Mouse (Mus musculus): ENCODE measurements around the gene Rin1. TPM values are rescaled to one million over a fixed set of nuclear protein-coding genes. Genes with fewer than 3 reads are reported as not detected.
A peak's percentile ranks its signal among the peaks of the same experiment; 100 is the strongest.

Rin1 gene
- polyA plus RNA-seq, 1 experiment: 2.8 TPM

- Histone ChIP-seq H3K4me1 (ENCODE audit: control insufficient read depth, insufficient read depth, low read length) (peaks cover 10% of the 10 kb centered on the region), H3K27ac (ENCODE audit: insufficient read depth, low read length) (no peak overlapping the region), H3K4me3 (replicated peaks; ENCODE audit: insufficient read depth, low read depth, low read length) (no peak overlapping the region), H3K27me3 (ENCODE audit: control insufficient read depth, insufficient read depth, low read length) (no peaks in the 10 kb centered on the region)
- 50% methylated on average over 15 of the region's 15 CpGs for WGBS
- DNase-seq: no peak
- TF ChIP-seq CTCF (IDR thresholded peaks at IDR 0.05; ENCODE audit: borderline replicate concordance, insufficient read depth, low read depth, low read length): no peak
- TF ChIP-seq POLR2A (IDR thresholded peaks at IDR 0.05; ENCODE audit: borderline replicate concordance, insufficient read depth, low read length): no peak
Measured at GRCm38 (mm10) chr19:5067040-5067799, 16.9 kb downstream of the Rin1 start.

GRCm38 (mm10) chr19:5067867-5068569 is 17.7 kb downstream of the Rin1 start, which contains the start of gene Cd248:
TSS of gene Cd248 (plus strand) at chr19:5068078.
- Histone ChIP-seq H3K27me3 (ENCODE audit: control insufficient read depth, insufficient read depth, low read length) (no peaks in the 10 kb centered on the region), H3K4me1 (ENCODE audit: control insufficient read depth, insufficient read depth, low read length) (peaks cover 10% of the 10 kb centered on the region), H3K4me3 (replicated peaks; ENCODE audit: insufficient read depth, low read depth, low read length) (peak within 1 kb of the TSS; percentile 29), H3K27ac (ENCODE audit: insufficient read depth, low read length) (no peak within 1 kb of the TSS)
- no peak for TF ChIP-seq CTCF (IDR thresholded peaks at IDR 0.05; ENCODE audit: borderline replicate concordance, insufficient read depth, low read depth, low read length)
- no peak for TF ChIP-seq POLR2A (IDR thresholded peaks at IDR 0.05; ENCODE audit: borderline replicate concordance, insufficient read depth, low read length)
- WGBS: 1% methylated on average over 56 of the region's 56 CpGs
- no peak for DNase-seq

GRCm38 (mm10) chr19:5068570-5069234 is 18.4 kb downstream of the Rin1 start:
- Histone ChIP-seq H3K4me3 (replicated peaks; ENCODE audit: insufficient read depth, low read depth, low read length) (peak overlapping the region; percentile 29), H3K27ac (ENCODE audit: insufficient read depth, low read length) (no peak overlapping the region), H3K4me1 (ENCODE audit: control insufficient read depth, insufficient read depth, low read length) (peaks cover 10% of the 10 kb centered on the region), H3K27me3 (ENCODE audit: control insufficient read depth, insufficient read depth, low read length) (no peaks in the 10 kb centered on the region)
- WGBS: 14% methylated on average over 21 of the region's 21 CpGs
- DNase-seq: no peak
- 0 out of 2 replicates have a peak, but pooled peaks have one; percentile 15 for TF ChIP-seq CTCF (IDR thresholded peaks at IDR 0.05; ENCODE audit: borderline replicate concordance, insufficient read depth, low read depth, low read length)
- no peak for TF ChIP-seq POLR2A (IDR thresholded peaks at IDR 0.05; ENCODE audit: borderline replicate concordance, insufficient read depth, low read length)

- peaks cover 10% of the 10 kb centered on the region for H3K4me1 ChIP-seq (ENCODE audit: control insufficient read depth, insufficient read depth, low read length)
- no peak overlapping the region for H3K4me3 ChIP-seq (replicated peaks; ENCODE audit: insufficient read depth, low read depth, low read length)
- no peaks in the 10 kb centered on the region for H3K27me3 ChIP-seq (ENCODE audit: control insufficient read depth, insufficient read depth, low read length)
- no peak overlapping the region for H3K27ac ChIP-seq (ENCODE audit: insufficient read depth, low read length)
- WGBS: 88% methylated on average over 5 of the region's 5 CpGs
- no peak for DNase-seq
- TF ChIP-seq POLR2A (IDR thresholded peaks at IDR 0.05; ENCODE audit: borderline replicate concordance, insufficient read depth, low read length): no peak
- no peak for TF ChIP-seq CTCF (IDR thresholded peaks at IDR 0.05; ENCODE audit: borderline replicate concordance, insufficient read depth, low read depth, low read length)
Measured at GRCm38 (mm10) chr19:5069486-5069885, 19.2 kb downstream of the Rin1 start.

- Histone ChIP-seq H3K4me1 (ENCODE audit: control insufficient read depth, insufficient read depth, low read length) (peaks cover 10% of the 10 kb centered on the region), H3K4me3 (replicated peaks; ENCODE audit: insufficient read depth, low read depth, low read length) (no peak overlapping the region), H3K27ac (ENCODE audit: insufficient read depth, low read length) (no peak overlapping the region), H3K27me3 (ENCODE audit: control insufficient read depth, insufficient read depth, low read length) (no peaks in the 10 kb centered on the region)
- TF ChIP-seq CTCF (IDR thresholded peaks at IDR 0.05; ENCODE audit: borderline replicate concordance, insufficient read depth, low read depth, low read length): no peak
- TF ChIP-seq POLR2A (IDR thresholded peaks at IDR 0.05; ENCODE audit: borderline replicate concordance, insufficient read depth, low read length): no peak
- 86% methylated on average over 7 of the region's 7 CpGs for WGBS
- no peak for DNase-seq
Measured at GRCm38 (mm10) chr19:5069978-5070377, 19.7 kb downstream of the Rin1 start.

- 48% methylated on average over 11 of the region's 11 CpGs for WGBS
- Histone ChIP-seq H3K4me3 (replicated peaks; ENCODE audit: insufficient read depth, low read depth, low read length) (no peak overlapping the region), H3K27me3 (ENCODE audit: control insufficient read depth, insufficient read depth, low read length) (no peaks in the 10 kb centered on the region), H3K4me1 (ENCODE audit: control insufficient read depth, insufficient read depth, low read length) (peaks cover 10% of the 10 kb centered on the region), H3K27ac (ENCODE audit: insufficient read depth, low read length) (no peak overlapping the region)
- TF ChIP-seq POLR2A (IDR thresholded peaks at IDR 0.05; ENCODE audit: borderline replicate concordance, insufficient read depth, low read length) (no peak), CTCF (IDR thresholded peaks at IDR 0.05; ENCODE audit: borderline replicate concordance, insufficient read depth, low read depth, low read length) (no peak)
- DNase-seq: no peak
Measured at GRCm38 (mm10) chr19:5071077-5071476, 20.8 kb downstream of the Rin1 start.

GRCm38 (mm10) chr19:5071545-5072369 is 21.5 kb downstream of the Rin1 start:
- 7% methylated on average over 37 of the region's 40 CpGs for WGBS
- TF ChIP-seq CTCF (IDR thresholded peaks at IDR 0.05; ENCODE audit: borderline replicate concordance, insufficient read depth, low read depth, low read length): no peak
- no peak for TF ChIP-seq POLR2A (IDR thresholded peaks at IDR 0.05; ENCODE audit: borderline replicate concordance, insufficient read depth, low read length)

More at GRCm38 (mm10) chr19:5071545-5072369, 21.5 kb downstream of the Rin1 start:
- Histone ChIP-seq H3K4me1 (ENCODE audit: control insufficient read depth, insufficient read depth, low read length) (peaks cover 10% of the 10 kb centered on the region), H3K27ac (ENCODE audit: insufficient read depth, low read length) (no peak overlapping the region), H3K4me3 (replicated peaks; ENCODE audit: insufficient read depth, low read depth, low read length) (peak overlapping the region; percentile 23), H3K27me3 (ENCODE audit: control insufficient read depth, insufficient read depth, low read length) (no peaks in the 10 kb centered on the region)
- DNase-seq: peak in 1 of 2 experiments; percentile 48
